18 mouse cellular contexts compared by ENCODE assay signal in the genomic region with DNA sequence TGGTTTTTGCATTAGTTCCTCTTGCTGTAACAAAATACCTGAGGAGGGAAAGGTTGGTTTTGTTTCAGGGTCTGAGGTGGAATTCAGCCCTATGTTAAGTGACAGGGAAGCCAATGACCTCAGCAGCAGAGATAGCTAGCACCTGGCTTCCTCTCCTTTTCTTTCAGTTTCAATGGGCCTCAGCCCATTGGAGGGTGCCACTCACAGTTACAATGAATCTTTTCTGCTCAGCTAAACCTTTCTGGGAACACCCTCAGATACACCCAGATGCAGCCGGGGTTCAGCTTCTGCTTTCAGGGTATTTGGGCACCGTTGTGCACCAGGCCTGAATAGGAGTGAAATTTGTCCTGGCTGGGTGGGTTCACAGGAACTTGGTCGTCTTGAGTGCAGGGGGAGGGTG. TPM values are rescaled to one million over a fixed set of nuclear protein-coding genes. Genes with fewer than 3 reads are reported as not detected.
DNase-seq lines count a peak whose midpoint lies in the region; ATAC-seq and TF ChIP-seq lines count a peak whose summit lies in the region.
"Had no signal": no experiment of that assay in that cellular context is flagged by ENCODE, and none has a peak within 500 bp of the region (broad histone marks: within the 10 kb centered on the region; RNA-seq: fewer than 3 reads in every experiment).

No protein-coding gene starts in this region.

- DNase-seq in thymus, postnatal 0 days (ENCODE audit: low spot score): peak; percentile 7
- DNase-seq in thymus, adult 2 months: no peak
- peak; percentile 18 to 71 for DNase-seq in natural killer cell, adult 2 months (ENCODE audit: low spot score in 2 of 2)
- peak; percentile 6 for DNase-seq in thymus, postnatal 25 days
- DNase-seq in retina, embryonic 14.5 days (ENCODE audit: low spot score): no peak
- DNase-seq in hindbrain, postnatal 0 days (ENCODE audit: low spot score): no peak
- DNase-seq in right cerebral cortex, postnatal 14 days: no peak
- DNase-seq: cerebellum, adult 9-11 months; kidney, adult 9 months; layer of hippocampus, adult 9-11 months; left cerebral cortex, postnatal 4 days had no signal

- no peaks in the 10 kb centered on the region for H3K9me3 ChIP-seq in hindbrain, postnatal 0 days (ENCODE audit: low read length)
- H3K9me3 ChIP-seq: embryonic facial prominence, embryonic 10.5 days; G1E; heart, embryonic 10.5 days; hindbrain, embryonic 10.5 days; midbrain, embryonic 12.5 days had no signal

- no peak for ATAC-seq in hindbrain, postnatal 0 days

- H3K27ac ChIP-seq in thymus, adult 2 months (ENCODE audit: control insufficient read depth, insufficient read depth, low read length): no peak overlapping the region
- H3K27ac ChIP-seq in bone marrow macrophage, adult 2 months (ENCODE audit: insufficient read depth, low read depth, low read length): peak overlapping the region; percentile 55
- no peak overlapping the region for H3K27ac ChIP-seq in hindbrain, postnatal 0 days
- H3K27ac ChIP-seq: embryonic facial prominence, embryonic 10.5 days; heart, embryonic 10.5 days; hindbrain, embryonic 10.5 days; midbrain, embryonic 12.5 days had no signal

- peaks cover 21% of the 10 kb centered on the region for H3K4me1 ChIP-seq in thymus, adult 2 months (replicated peaks; ENCODE audit: control insufficient read depth, insufficient read depth, low read length)
- peaks cover 30% of the 10 kb centered on the region for H3K4me1 ChIP-seq in bone marrow macrophage, adult 2 months (ENCODE audit: control insufficient read depth, insufficient read depth, low read length)
- peaks cover 5% of the 10 kb centered on the region; the same call in 1 of the 2 replicates for H3K4me1 ChIP-seq in hindbrain, postnatal 0 days (ENCODE audit: insufficient read depth, low read length)

- no peaks in the 10 kb centered on the region for H3K36me3 ChIP-seq in thymus, adult 2 months (ENCODE audit: control insufficient read depth, insufficient read depth, low read length)
- no peaks in the 10 kb centered on the region for H3K36me3 ChIP-seq in hindbrain, postnatal 0 days (ENCODE audit: insufficient read depth, low read length)
- H3K36me3 ChIP-seq: embryonic facial prominence, embryonic 10.5 days; G1E; heart, embryonic 10.5 days; hindbrain, embryonic 10.5 days; midbrain, embryonic 12.5 days had no signal

- H3K4me2 ChIP-seq in hindbrain, postnatal 0 days (ENCODE audit: low read depth, low read length): no peak overlapping the region
- H3K4me2 ChIP-seq: midbrain, embryonic 12.5 days had no signal

- no peak for TF ChIP-seq CTCF in thymus, adult 2 months (IDR thresholded peaks at IDR 0.05; ENCODE audit: borderline replicate concordance, control insufficient read depth, extremely low read depth, insufficient read depth, low read length, poor library complexity)
- TF ChIP-seq CTCF in bone marrow macrophage, adult 2 months (IDR thresholded peaks at IDR 0.05; ENCODE audit: low read depth, low read length): no peak
- no peak for TF ChIP-seq CTCF in hindbrain, postnatal 0 days (IDR thresholded peaks at IDR 0.05; ENCODE audit: low read depth)

- no peak overlapping the region for H3K9ac ChIP-seq in hindbrain, postnatal 0 days (replicated peaks; ENCODE audit: low read length)
- H3K9ac ChIP-seq: midbrain, embryonic 12.5 days had no signal

- no peak for TF ChIP-seq POLR2A in thymus, adult 2 months (IDR thresholded peaks at IDR 0.05; ENCODE audit: control insufficient read depth, extremely low read depth, insufficient read depth, low read length, poor library complexity)
- TF ChIP-seq POLR2A in bone marrow macrophage, adult 2 months (IDR thresholded peaks at IDR 0.05; ENCODE audit: borderline replicate concordance, low read depth, low read length): no peak

- WGBS in thymus, adult 2 months: 6% methylated on average over 3 of the region's 3 CpGs
- WGBS in hindbrain, postnatal 0 days: 44% methylated on average over 3 of the region's 3 CpGs

- no peaks in the 10 kb centered on the region for H3K27me3 ChIP-seq in thymus, adult 2 months (ENCODE audit: control insufficient read depth, insufficient read depth, low read length)
- no peaks in the 10 kb centered on the region for H3K27me3 ChIP-seq in hindbrain, postnatal 0 days (ENCODE audit: insufficient read depth, low read length)
- H3K27me3 ChIP-seq: midbrain, embryonic 12.5 days had no signal

- no peak overlapping the region for H3K4me3 ChIP-seq in thymus, adult 2 months (ENCODE audit: control insufficient read depth, insufficient read depth, low read length)
- H3K4me3 ChIP-seq in bone marrow macrophage, adult 2 months (ENCODE audit: insufficient read depth, low read length): peak overlapping the region; percentile 30
- H3K4me3 ChIP-seq in hindbrain, postnatal 0 days (ENCODE audit: low read length): no peak overlapping the region
- H3K4me3 ChIP-seq: embryonic facial prominence, embryonic 10.5 days; heart, embryonic 10.5 days; hindbrain, embryonic 10.5 days; midbrain, embryonic 12.5 days had no signal

RNA-seq across cellular contexts. Expression of a gene that starts 53.7 kb away (rescaled TPM):
- 0.59 and 0.62 TPM in 2 replicates for polyA plus RNA-seq in thymus, postnatal 0 days (2015; fragmentation: Nextera tagmentation; extraction: Ambion mirVana)
- polyA plus RNA-seq in thymus, adult 2 months (2012; rRNA removed): 0.70 and 0.94 TPM in 2 replicates
- polyA plus RNA-seq in bone marrow macrophage, adult 2 months (2012; ENCODE audit: insufficient read depth, insufficient read length, missing spikeins): not detected in 2 replicates
- total RNA-seq in hindbrain, postnatal 0 days (2014; rRNA removed): 0.47 and 0.97 TPM in 2 replicates
- polyA plus RNA-seq in hindbrain, postnatal 0 days (2015; fragmentation: Nextera tagmentation; extraction: Ambion mirVana): 0.09 and 0.16 TPM in 2 replicates
- polyA plus RNA-seq: G1E; hindbrain, embryonic 10.5 days; liver, embryonic 16.5 days; midbrain, embryonic 12.5 days had no signal

Comparison
In these comparisons a context has a peak if more than half of its experiments do, and no peak if none do; other contexts are left out.
1. DNase-seq: peak in thymus, postnatal 0 days (single experiment), natural killer cell, adult 2 months (2 of 2) and thymus, postnatal 25 days (single experiment); none in thymus, adult 2 months (single experiment), retina, embryonic 14.5 days (single experiment), hindbrain, postnatal 0 days (single experiment) and right cerebral cortex, postnatal 14 days (single experiment).